Mouse (Mus musculus): ENCODE results near the gene Slc10a1.

The Slc10a1 gene

GRCm38 (mm10) chr12:80968605-80969004 lies at the start of gene Slc10a1:
Gene Slc10a1, minus strand, starts transcription at chr12:80968705.
- DNase-seq (ENCODE audit: low read depth), result no peak

GRCm38 (mm10) chr12:81017624-81018023 lies 49.1 kb upstream of the Slc10a1 start:
- DNase-seq (ENCODE audit: low read depth), result no peak

GRCm38 (mm10) chr12:81013496-81013895 lies 45.0 kb upstream of the Slc10a1 start:
- no peak for DNase-seq (ENCODE audit: low read depth)

GRCm38 (mm10) chr12:81011994-81012393 lies 43.5 kb upstream of the Slc10a1 start:
- DNase-seq (ENCODE audit: low read depth), result no peak

DNA sequence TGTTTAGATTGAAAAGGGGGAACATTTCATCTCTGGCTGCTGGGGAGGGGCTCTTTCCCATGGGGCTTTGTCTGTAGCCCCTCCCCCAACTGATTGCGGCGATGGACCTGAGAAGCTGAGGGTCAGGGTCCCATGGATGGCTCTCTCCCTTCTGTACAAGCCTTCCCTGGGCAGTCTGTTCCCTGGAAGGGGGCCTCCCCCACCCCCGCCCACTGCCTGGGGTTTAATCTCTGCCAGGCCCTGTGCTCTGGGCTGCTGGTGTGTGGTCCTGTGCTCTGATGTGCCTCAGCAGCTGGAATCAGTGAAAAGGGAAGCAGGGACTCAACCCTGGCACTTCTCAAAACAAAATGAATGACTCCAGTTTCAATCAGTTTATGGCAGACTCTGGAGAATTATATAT lies 41.3 kb upstream of the Slc10a1 start:
- no peak for DNase-seq (ENCODE audit: low read depth)

DNA sequence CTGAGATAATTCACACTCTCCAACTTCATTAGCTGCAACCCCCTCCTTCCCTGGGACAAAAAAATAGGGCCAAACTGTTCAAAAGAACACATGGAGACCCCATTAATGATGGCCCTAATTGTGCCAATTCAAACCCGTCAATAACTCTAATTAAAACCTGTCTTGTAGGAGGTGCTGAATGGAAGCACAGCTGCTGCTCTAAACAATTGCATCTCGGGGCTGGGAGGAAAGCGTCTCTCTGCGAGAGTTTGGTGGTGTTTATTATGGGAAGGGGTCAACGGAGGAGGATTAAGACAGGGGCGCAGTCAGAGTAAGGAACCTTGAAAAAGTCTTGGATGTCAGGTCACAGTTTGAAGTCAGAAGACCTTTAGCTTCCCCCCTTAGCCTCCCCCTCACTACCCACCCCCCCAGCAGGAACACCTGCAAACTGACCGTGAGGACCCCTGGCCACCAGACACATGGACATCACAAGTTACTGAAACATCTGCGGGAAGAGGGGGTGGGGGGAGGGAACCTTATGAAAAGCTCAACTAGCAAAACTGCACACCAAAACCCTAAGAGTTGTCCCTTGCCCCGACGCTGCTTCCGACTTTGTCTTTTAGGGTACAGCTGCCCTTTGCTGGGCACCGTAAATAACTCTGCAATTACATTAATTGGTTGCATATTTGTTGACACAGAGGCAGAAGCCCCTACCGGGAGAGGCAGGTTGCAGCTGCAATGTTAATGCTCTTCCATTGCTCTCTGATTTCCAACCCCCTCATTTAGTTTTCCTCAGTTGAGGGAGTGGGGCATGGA lies 34.5 kb upstream of the Slc10a1 start:
- no peak for DNase-seq (ENCODE audit: low read depth)

DNA sequence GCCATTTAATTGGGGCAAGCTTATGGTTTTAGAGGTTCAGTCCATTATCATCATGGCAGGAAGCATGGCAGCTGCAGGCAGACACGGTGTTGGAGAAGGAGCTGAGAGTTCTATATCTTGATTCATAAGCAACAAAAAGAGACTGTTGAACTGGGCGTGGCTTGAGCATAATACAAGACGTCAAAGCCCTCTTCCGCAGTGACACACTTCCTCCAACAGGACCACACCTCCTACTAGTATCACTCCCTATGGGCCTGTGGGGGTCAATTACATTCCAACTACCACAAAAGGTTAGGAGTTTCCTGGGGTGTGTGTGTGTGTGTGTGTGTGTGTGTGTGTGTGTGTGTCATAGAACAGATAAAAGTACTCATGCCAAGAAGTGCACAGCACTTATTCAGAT lies 32.4 kb upstream of the Slc10a1 start:
- DNase-seq (ENCODE audit: low read depth), result no peak

- no peak for DNase-seq (ENCODE audit: low read depth)
Measured at GRCm38 (mm10) chr12:80998528-80999221, 30.2 kb upstream of the Slc10a1 start.

- no peak for DNase-seq (ENCODE audit: low read depth)
Measured at GRCm38 (mm10) chr12:80997652-80998051, 29.1 kb upstream of the Slc10a1 start.

GRCm38 (mm10) chr12:80995326-80995725 lies 26.8 kb upstream of the Slc10a1 start:
- DNase-seq (ENCODE audit: low read depth), result no peak

GRCm38 (mm10) chr12:80993773-80994172 lies 25.3 kb upstream of the Slc10a1 start:
- DNase-seq (ENCODE audit: low read depth), result no peak

GRCm38 (mm10) chr12:80992540-80993122 lies 24.1 kb upstream of the Slc10a1 start:
- DNase-seq (ENCODE audit: low read depth), result no peak

DNA sequence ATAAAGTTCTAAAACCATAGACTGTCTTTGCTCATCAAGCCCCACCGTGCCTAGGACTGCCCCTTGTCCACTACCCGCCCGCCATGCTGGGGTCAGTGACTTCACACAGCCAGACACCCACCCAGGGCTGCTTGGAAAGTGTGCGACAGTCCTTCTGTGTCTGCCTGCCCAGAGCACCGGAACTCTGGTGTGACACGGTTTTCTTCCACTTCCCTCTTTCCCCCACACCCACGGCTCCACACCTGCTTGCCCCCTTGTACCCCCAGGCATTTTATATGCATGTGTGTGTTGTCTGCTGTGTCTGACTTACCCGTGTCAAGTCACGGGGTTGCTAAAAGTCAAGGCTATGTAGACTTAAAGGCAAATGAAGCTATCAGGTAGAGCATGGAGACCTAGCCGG lies 23.3 kb upstream of the Slc10a1 start:
- DNase-seq (ENCODE audit: low read depth), result no peak

- no peak for DNase-seq (ENCODE audit: low read depth)
Measured at GRCm38 (mm10) chr12:80990901-80991445, 22.5 kb upstream of the Slc10a1 start.

- DNase-seq (ENCODE audit: low read depth), result no peak
Measured at GRCm38 (mm10) chr12:80988286-80988685, 19.8 kb upstream of the Slc10a1 start.

- DNase-seq (ENCODE audit: low read depth), result no peak
Measured at GRCm38 (mm10) chr12:80986628-80987027, 18.1 kb upstream of the Slc10a1 start.

- DNase-seq (ENCODE audit: low read depth), result no peak
Measured at GRCm38 (mm10) chr12:80983695-80984094, 15.2 kb upstream of the Slc10a1 start.

DNA sequence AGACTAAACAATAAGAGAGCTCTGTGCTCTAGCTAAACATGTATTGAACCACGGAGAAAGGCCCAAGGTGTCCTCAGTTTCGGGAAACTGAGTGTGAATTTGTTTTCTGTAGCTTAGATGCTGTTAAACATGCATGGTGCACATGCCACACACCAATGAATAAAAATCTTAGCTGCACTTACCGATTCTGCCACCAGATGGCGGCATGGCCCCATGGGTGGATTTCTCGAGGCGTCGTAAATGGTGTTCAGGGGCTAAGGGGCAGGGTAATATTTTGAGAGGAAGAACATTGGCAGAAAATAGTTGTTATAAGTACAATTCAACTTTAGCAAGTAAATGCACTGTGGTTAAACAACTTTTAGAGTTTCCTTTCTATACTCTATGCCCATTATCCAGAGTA lies 13.8 kb upstream of the Slc10a1 start:
- DNase-seq (ENCODE audit: low read depth), result peak; percentile 34

- no peak for DNase-seq (ENCODE audit: low read depth)
Measured at GRCm38 (mm10) chr12:80975939-80976671, 7.6 kb upstream of the Slc10a1 start.

DNA sequence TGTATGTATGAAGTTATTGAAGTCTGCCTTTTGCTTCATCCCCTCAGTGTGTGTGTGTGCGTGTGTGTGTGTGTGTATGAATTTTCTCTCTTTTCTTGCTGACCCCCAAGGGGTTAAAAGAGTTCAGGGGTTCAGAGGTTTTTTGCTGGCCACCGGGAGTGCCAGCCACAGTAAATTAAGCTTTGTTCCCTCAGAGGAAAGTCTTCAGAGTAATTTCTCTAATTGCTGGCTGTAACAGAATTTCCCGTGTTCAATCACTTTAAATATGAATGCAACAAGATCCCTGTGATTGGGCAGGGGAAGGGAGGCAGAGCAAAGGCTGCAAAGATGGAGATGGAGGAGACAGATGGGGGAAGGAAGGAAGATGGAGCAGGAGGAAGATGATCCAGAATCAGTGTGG lies 3.3 kb upstream of the Slc10a1 start:
- no peak for DNase-seq (ENCODE audit: low read depth)

- no peak for DNase-seq (ENCODE audit: low read depth)
Measured at GRCm38 (mm10) chr12:80970181-80970705, 1.7 kb upstream of the Slc10a1 start.

- no peak for DNase-seq (ENCODE audit: low read depth)
Measured at GRCm38 (mm10) chr12:80967918-80968317, 587 bp downstream of the Slc10a1 start.
